Mouse (Mus musculus): Measurements from ENCODE around the gene Rab3a. TPM values are rescaled to one million over a fixed set of nuclear protein-coding genes. Genes with fewer than 3 reads are reported as not detected.
A peak's percentile ranks its signal among the peaks of the same experiment; 100 is the strongest.

Gene Rab3a
- polyA plus RNA-seq, 1 experiment from 2014 or later: 28.6 TPM

GRCm38 (mm10) chr8:70773833-70774232 lies 19.4 kb downstream of the Rab3a start:
- no peak for ATAC-seq
- Histone ChIP-seq H3K36me3 (ENCODE audit: insufficient read depth, low read length) (peaks cover 3% of the 10 kb centered on the region; the same call in 1 of the 2 replicates), H3K9ac (replicated peaks; ENCODE audit: low read depth) (peak overlapping the region; percentile 95; the same call in 1 of the 2 replicates), H3K27ac (ENCODE audit: low read length) (peak overlapping the region; percentile 54), H3K4me2 (replicated peaks; ENCODE audit: low read depth, low read length) (no peak overlapping the region), H3K4me1 (ENCODE audit: insufficient read depth, low read depth, low read length) (peaks cover 10% of the 10 kb centered on the region; the same call in 1 of the 2 replicates), H3K4me3 (ENCODE audit: low read depth, low read length) (no peak overlapping the region), H3K27me3 (replicated peaks; ENCODE audit: insufficient read depth, low read length) (no peaks in the 10 kb centered on the region), H3K9me3 (ENCODE audit: low read length) (no peaks in the 10 kb centered on the region)
- DNase-seq (ENCODE audit: low spot score): peak; percentile 81
- 24% methylated on average over 9 of the region's 9 CpGs for WGBS
- TF ChIP-seq EP300 (IDR thresholded peaks at IDR 0.05) (no peak), CTCF (IDR thresholded peaks at IDR 0.05) (no peak)

DNA sequence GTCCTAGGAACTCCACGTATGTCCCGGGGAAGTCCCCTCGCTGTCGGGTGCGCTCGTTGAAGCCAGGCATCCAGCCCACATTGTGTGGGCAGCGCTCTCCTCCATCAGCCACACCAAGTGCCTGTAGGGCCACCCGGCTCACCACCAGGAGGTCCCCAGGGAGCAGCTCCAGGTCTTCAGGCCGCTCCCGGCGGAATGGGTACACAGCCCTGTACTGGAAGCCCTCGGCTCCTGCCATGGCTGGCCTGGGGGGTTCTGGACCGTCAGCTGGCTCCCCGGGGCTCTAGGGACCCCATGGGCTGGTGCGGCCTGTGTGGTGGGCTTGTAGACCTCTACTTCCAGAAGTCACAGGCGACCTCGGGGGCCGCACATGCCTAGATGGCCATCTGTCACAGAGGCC lies 20.3 kb downstream of the Rab3a start:
- H3K27me3 ChIP-seq (replicated peaks; ENCODE audit: insufficient read depth, low read length): no peaks in the 10 kb centered on the region
- H3K4me1 ChIP-seq (ENCODE audit: insufficient read depth, low read depth, low read length): peaks cover 10% of the 10 kb centered on the region; the same call in 1 of the 2 replicates
- H3K36me3 ChIP-seq (ENCODE audit: insufficient read depth, low read length): peaks cover 6% of the 10 kb centered on the region; the same call in 1 of the 2 replicates
- DNase-seq (ENCODE audit: low spot score): no peak
- H3K9ac ChIP-seq (replicated peaks; ENCODE audit: low read depth): peak overlapping the region; percentile 95; the same call in 1 of the 2 replicates
- no peak overlapping the region for H3K4me2 ChIP-seq (replicated peaks; ENCODE audit: low read depth, low read length)
- no peak overlapping the region for H3K4me3 ChIP-seq (ENCODE audit: low read depth, low read length)
- no peaks in the 10 kb centered on the region for H3K9me3 ChIP-seq (ENCODE audit: low read length)
- no peak for ATAC-seq
- H3K27ac ChIP-seq (ENCODE audit: low read length): no peak overlapping the region
- WGBS: 91% methylated on average over 18 of the region's 18 CpGs
- TF ChIP-seq CTCF (IDR thresholded peaks at IDR 0.05) (no peak), EP300 (IDR thresholded peaks at IDR 0.05) (no peak)

GRCm38 (mm10) chr8:70775227-70775626 lies 20.7 kb downstream of the Rab3a start:
- Histone ChIP-seq H3K9me3 (ENCODE audit: low read length) (no peaks in the 10 kb centered on the region), H3K4me1 (ENCODE audit: insufficient read depth, low read depth, low read length) (peaks cover 10% of the 10 kb centered on the region; the same call in 1 of the 2 replicates), H3K36me3 (ENCODE audit: insufficient read depth, low read length) (peaks cover 8% of the 10 kb centered on the region; the same call in 1 of the 2 replicates), H3K27me3 (replicated peaks; ENCODE audit: insufficient read depth, low read length) (no peaks in the 10 kb centered on the region), H3K4me3 (ENCODE audit: low read depth, low read length) (no peak overlapping the region), H3K4me2 (replicated peaks; ENCODE audit: low read depth, low read length) (peak overlapping the region; percentile 100; the same call in 1 of the 2 replicates), H3K9ac (replicated peaks; ENCODE audit: low read depth) (peak overlapping the region; percentile 95), H3K27ac (ENCODE audit: low read length) (no peak overlapping the region)
- DNase-seq (ENCODE audit: low spot score): no peak
- no peak for TF ChIP-seq EP300 (IDR thresholded peaks at IDR 0.05)
- no peak for TF ChIP-seq CTCF (IDR thresholded peaks at IDR 0.05)
- WGBS: 82% methylated on average over 5 of the region's 5 CpGs
- ATAC-seq: no peak

GRCm38 (mm10) chr8:70775851-70776495 lies 21.5 kb downstream of the Rab3a start:
- H3K27me3 ChIP-seq (replicated peaks; ENCODE audit: insufficient read depth, low read length): no peaks in the 10 kb centered on the region
- H3K4me1 ChIP-seq (ENCODE audit: insufficient read depth, low read depth, low read length): peaks cover 10% of the 10 kb centered on the region; the same call in 1 of the 2 replicates
- peak overlapping the region; percentile 78 for H3K4me3 ChIP-seq (ENCODE audit: low read depth, low read length)
- peak overlapping the region; percentile 100 for H3K4me2 ChIP-seq (replicated peaks; ENCODE audit: low read depth, low read length)
- H3K9ac ChIP-seq (replicated peaks; ENCODE audit: low read depth): peak overlapping the region; percentile 95
- WGBS: 2% methylated on average over 28 of the region's 34 CpGs
- DNase-seq (ENCODE audit: low spot score): no peak
- no peak for ATAC-seq
- peak overlapping the region; percentile 98; the same call in 1 of the 2 replicates for H3K27ac ChIP-seq (ENCODE audit: low read length)
- peaks cover 15% of the 10 kb centered on the region for H3K36me3 ChIP-seq (ENCODE audit: insufficient read depth, low read length)
- TF ChIP-seq CTCF (IDR thresholded peaks at IDR 0.05) (no peak), EP300 (IDR thresholded peaks at IDR 0.05) (no peak)
- no peaks in the 10 kb centered on the region for H3K9me3 ChIP-seq (ENCODE audit: low read length)

GRCm38 (mm10) chr8:70776496-70777444 lies 22.3 kb downstream of the Rab3a start, which contains the start of gene Pik3r2:
TSS of gene Pik3r2 (minus strand) at chr8:70776713.
- peak; percentile 53 for TF ChIP-seq EP300 (IDR thresholded peaks at IDR 0.05)
- peak; percentile 54 for TF ChIP-seq CTCF (IDR thresholded peaks at IDR 0.05)
- Histone ChIP-seq H3K9me3 (ENCODE audit: low read length) (no peaks in the 10 kb centered on the region), H3K4me1 (ENCODE audit: insufficient read depth, low read depth, low read length) (peaks cover 10% of the 10 kb centered on the region; the same call in 1 of the 2 replicates), H3K9ac (replicated peaks; ENCODE audit: low read depth) (peak within 1 kb of the TSS; percentile 95), H3K27ac (ENCODE audit: low read length) (peak within 1 kb of the TSS; percentile 98), H3K27me3 (replicated peaks; ENCODE audit: insufficient read depth, low read length) (no peaks in the 10 kb centered on the region), H3K4me2 (replicated peaks; ENCODE audit: low read depth, low read length) (peak within 1 kb of the TSS; percentile 100), H3K4me3 (ENCODE audit: low read depth, low read length) (peak within 1 kb of the TSS; percentile 78), H3K36me3 (ENCODE audit: insufficient read depth, low read length) (peaks cover 18% of the 10 kb centered on the region)
- WGBS: under 1% methylated on average over 68 of the region's 94 CpGs
- ATAC-seq (peak; percentile 95), DNase-seq (ENCODE audit: low spot score) (peak; percentile 99)

DNA sequence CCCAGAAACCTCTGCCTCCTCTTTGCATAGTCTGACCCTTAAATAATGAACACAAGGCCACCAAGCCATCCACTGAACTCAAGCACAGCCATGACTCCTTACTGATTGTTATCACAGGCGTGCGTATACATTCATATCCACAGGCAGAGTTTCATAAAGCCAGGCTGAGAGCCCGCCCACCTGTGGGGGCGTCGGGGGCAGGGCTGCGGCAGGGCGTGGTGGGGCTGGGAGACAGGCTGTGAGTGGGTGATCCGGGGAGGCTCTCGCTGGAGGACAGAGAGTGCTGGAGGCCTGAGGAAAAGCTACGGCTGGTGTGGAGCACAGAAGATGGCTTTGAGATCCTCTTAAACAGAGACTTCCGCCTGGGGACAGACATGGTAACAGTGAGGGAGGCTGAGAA lies 25.6 kb downstream of the Rab3a start:
- H3K4me1 ChIP-seq (ENCODE audit: insufficient read depth, low read depth, low read length): peaks cover 10% of the 10 kb centered on the region; the same call in 1 of the 2 replicates
- no peak overlapping the region for H3K27ac ChIP-seq (ENCODE audit: low read length)
- no peaks in the 10 kb centered on the region for H3K27me3 ChIP-seq (replicated peaks; ENCODE audit: insufficient read depth, low read length)
- no peak overlapping the region for H3K9ac ChIP-seq (replicated peaks; ENCODE audit: low read depth)
- TF ChIP-seq CTCF (IDR thresholded peaks at IDR 0.05) (no peak), EP300 (IDR thresholded peaks at IDR 0.05) (no peak)
- H3K36me3 ChIP-seq (ENCODE audit: insufficient read depth, low read length): peaks cover 24% of the 10 kb centered on the region
- no peak for ATAC-seq
- WGBS: 63% methylated on average over 11 of the region's 11 CpGs
- H3K4me3 ChIP-seq (ENCODE audit: low read depth, low read length): no peak overlapping the region
- no peak for DNase-seq (ENCODE audit: low spot score)
- H3K4me2 ChIP-seq (replicated peaks; ENCODE audit: low read depth, low read length): no peak overlapping the region
- H3K9me3 ChIP-seq (ENCODE audit: low read length): no peaks in the 10 kb centered on the region
